Mouse (Mus musculus): ENCODE data around the gene Ahrr.
A peak's percentile ranks its signal among the peaks of the same experiment; 100 is the strongest.

Gene Ahrr

DNA sequence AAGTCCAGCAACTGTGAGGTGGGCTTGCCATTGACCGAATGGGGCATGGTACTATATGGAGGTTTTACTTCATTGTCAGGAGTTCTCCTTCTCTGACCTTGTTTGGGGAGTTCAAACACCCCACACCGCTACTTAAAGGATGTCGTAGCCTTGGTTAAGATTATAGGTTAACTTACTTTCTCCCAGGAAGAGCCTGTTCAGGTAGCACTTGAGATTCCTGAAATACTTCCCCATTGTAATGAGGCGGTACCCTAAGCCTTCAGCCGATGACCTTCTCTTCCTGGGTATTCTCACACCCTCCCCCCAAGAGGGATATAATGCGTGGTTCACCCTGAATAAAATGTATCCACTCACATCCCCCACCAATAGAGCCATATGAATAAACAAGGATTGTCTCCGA lies 54.6 kb downstream of the Ahrr start:
- no peak for DNase-seq

DNA sequence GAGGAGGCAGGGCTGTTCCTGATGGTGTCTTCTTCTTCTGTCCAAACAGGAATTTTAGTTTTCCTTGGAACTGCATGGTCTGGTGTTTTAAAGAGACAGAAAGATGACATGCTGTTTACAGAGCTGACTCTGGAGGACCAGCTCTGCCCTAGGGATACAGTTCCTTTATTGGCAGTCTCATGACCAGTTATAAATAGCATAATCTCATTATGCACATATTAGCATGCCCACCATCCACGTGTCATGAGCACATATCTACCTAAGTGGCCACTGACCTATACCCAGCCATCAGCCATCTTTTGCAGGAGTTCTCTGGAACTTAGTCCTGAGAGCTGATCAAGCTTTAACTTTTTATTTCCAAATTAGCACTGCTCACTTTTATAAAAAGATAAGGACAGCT lies 71.5 kb downstream of the Ahrr start:
- DNase-seq = no peak

DNA sequence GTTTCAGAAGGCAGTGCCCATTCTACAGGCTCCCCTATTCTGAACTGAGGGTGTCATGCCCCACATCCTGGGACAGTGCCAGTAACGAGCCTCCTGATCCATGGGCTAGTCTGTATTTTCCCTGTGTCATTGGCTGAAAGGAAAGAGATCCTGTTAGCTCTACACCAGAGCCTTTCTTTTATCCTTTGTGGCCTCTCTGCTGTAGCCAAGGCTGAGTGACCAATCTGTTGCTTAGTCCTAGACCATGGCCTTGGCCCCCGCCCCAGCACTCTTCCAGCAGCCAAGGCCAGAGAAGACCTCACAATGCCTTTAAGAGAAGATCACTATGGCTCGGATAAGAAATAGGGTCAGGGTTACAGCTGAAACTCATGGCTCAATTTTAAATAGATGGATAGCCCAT lies 73.7 kb downstream of the Ahrr start:
- DNase-seq = no peak

DNA sequence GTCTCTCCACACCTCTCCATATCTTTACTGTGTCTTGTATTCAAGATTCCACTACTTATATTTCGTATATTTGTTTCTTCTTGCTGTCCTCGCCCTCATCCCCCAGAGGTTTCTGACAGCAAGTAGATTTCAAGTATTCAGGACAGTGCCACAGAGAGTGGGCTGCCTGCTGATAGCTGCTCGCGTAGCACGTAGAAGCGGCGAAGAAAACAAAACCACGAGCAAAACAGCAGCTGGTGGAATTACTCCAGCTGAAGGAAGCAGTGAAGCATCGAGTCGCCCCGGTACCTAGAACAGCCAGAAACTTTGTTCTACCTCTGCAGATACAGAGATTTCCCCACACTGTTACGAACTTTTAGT lies 83.2 kb downstream of the Ahrr start:
- peak in 1 of 2 experiments; percentile 44 for DNase-seq

DNA sequence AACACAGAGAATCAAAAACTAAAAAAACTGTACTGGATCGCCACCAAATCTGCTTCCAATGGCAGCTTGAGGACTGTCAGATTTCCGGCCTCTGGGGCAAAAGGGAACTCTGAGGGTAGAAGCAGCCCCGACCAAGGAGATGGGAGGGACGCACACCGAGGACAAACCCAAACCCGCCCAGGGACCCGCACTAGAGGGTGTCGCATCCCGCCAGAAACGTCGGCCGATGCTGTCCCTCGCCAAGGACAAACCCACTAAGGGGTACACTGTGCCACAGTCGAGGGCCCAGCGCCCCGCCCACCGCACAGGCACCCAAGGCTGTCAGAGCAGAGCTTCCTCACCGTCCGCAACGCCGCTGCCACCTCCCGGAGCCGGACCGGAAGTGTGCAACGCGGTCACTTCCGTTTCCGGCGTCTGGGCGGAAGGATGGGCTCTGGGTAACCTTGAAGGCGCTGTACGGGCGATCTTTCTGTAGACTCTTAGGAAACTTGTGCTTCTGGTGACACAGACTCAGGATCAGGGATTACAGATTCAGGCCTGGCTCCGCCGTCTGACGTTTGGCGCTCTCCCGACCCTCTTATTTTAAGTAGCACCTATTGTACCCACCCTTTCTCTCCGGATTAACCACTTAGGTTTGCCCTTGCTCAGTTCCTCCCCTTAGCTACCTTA lies 83.7 kb downstream of the Ahrr start, which contains the start of gene Exoc3:
Exoc3 (minus strand) TSS at position 416 of the 669 bp plus-strand sequence.
- peak; percentile 93 to 95 for DNase-seq

DNA sequence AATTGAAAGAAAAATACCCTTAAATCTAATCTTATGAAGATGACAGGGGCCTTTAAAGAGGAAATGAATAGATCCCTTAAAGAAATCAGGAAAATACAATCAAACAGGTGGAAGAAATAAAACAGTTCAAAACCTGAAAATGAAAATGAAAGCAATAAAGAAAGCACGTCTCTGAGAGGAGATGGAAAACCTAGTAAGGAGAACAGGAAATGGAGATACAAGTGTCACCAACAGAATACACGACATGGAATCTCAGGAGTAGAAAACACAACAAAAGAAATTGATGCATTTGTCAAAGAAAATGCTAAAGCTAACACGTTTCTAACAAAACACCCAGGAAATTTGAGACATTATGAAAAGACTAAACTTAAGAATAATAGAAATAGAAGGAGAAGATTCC lies 95.7 kb downstream of the Ahrr start:
- no peak for DNase-seq

DNA sequence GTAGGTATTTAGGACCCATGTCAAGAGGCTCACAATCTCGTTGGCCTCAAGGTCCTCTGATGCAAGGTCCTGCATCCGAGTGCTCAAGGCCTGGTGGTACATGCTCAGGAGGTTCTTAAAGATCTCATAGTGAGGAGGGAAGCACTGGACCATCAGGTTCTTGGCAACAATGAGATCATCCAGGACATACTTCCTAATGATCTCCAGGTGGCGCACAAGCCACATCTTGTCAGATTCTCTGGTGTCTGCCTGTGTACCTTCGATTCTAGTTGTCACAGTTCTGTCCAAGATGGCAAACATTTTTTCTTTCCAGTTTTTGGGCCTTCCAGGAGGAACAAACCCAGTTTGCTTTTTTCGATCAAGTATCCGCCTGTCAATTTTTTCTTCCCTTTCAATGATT lies 99.5 kb downstream of the Ahrr start:
- DNase-seq = peak in 1 of 2 experiments; percentile 28

DNA sequence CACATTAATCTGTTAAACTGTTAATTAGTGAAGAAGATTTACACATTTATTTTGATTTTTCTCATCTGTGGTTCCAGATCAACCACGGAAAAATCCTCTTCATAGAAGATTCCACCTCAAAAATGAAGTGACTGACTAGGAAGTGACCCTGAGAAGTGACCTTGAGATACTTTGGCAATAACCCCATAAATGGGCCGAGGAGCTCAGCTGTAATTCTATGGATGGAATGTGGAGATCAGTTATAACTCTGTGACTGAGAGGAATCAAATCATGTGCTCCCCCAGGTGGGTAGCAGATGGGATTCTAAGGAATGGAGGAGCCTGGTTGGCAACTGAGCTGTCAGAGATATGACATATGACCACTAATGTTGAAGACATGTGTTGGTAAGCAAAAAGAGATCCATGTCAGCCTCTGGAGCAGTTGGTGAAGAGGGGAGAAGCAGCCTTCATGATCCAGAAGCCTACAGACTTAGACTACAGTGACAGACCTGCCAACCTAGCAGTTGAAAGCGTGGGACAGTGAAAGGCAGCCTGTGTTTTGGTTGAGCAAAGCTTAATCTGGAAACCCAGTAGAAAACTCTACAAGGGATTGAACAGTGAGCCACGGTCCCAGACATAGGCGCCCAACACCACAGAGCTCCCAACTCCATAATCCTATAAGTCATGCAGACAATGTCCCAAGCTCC lies 109.0 kb downstream of the Ahrr start:
- DNase-seq = no peak

DNA sequence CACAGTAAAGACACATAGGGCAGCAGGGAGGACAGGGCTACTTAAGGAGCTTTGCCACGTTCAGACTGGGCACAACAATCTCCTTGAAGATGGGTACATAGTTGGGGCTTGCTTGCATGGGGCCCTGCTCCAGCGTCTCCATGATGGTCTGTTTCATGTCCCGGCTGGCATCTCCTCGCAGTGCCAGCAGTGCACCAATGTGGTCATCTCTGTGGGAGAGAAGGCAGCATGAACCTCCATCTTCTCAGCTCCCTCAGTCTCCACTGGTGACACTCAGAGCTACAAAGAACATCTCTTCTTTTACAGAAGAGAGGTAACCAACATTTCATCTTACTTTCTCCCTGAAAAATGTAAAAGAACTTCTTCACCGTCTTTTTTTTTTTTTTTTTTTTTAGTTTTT lies 120.1 kb downstream of the Ahrr start:
- DNase-seq = no peak

DNA sequence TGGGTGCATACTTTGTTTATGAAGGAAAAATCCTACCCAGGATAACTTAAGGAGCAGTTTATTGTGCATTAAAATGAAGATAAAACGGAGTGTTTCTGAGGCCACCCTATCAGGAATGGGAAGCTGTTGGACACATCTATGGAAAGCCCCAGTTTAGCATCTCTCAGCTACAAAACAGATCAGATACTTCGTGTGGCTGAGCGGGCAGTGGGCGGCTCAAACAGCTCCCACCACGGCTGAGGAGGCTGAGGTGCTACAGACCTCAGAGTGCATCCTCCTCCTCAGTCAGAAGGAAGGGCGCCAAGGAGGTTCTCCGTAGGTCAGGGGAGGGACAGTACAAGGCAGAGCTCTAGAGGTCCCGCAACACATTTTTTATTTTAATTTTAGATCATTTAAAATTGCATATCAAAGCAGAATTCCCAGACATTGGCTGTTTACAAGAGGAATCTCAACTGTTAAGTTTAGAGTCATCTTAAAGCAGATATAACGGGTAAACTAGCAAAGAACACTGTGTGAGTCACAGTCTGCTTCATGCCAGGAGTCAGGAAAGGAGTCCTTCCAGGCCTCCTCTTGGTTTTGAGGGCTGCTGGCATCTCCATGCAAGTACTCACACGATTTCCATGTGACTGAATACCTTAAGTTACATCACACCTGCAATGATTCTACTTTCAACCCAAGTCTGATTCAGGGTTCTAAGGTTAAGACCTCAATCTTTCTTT lies 122.5 kb downstream of the Ahrr start:
- DNase-seq = no peak

DNA sequence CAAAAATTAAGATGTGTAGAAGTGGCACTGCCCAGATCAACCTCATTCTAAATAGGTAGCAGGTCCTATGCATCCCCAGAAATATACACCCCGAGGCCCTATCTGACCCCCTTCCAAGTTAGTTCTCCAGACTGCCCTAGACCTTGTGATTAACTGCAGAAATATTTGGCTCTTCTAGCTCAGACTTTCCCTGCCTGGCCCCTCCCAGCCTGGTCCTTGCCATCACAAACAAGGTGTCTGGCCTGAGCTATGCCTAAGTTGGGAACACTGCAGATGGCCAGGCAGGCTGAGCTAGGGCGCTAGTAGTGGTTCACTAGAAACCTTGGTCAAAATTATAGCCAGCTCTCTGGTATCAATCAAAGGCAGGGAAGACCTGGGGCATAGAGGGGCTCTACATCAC lies 124.6 kb downstream of the Ahrr start:
- DNase-seq = peak in 1 of 2 experiments; percentile 10

DNA sequence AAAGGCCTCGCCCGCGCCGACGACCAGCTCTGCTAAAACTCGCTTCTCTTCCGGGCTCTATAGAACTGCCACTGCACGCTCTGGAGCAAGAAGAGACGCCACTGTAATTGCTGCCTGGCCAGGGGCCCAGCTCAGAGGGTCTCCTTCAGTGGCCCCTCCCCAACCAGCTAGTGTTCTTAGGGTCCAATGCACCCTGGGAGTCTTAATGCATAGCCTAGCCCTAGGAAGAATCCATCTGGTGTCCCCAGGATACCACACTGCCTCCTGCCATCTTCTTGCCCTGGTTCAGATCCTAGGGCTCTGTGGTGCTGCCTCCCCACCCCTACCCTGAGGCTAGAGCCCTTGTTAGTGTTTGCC lies 125.1 kb downstream of the Ahrr start:
- no peak for DNase-seq

DNA sequence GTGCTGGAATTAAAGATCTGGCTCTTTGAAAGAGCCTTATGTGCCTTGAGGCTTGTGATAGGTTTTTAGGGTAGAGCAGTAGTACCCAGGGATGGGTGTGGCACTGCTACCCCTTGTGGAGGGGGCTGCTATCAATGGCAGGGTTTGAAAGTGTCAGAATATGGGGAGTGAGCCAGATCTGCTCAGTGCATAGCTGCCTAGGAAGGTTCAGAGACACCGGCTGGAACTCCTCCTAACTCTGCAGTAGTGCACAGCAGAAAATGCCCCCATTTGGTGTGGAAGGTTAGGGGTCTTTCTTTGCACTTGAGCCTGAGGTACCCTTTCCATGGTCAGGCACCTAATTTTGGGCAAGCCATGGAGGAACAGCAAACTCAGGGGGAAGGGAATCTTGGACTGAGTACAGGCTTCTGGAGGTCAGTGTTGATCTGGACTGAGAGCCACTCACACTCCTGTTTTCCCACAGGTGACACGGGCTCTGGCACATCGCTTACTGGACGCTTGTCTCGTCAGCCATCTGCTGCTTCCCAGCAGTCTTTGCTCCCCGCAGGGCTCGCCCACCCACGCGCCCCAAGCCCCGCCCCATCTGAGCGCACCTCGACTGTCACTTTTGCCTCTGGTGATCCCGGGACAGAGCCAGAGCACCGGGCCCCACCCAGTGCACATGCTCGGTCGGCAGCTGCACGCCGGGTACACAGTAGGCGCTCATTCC lies 125.6 kb downstream of the Ahrr start:
- peak; percentile 57 to 70 for DNase-seq
